Mouse (Mus musculus) heart, embryonic 13.5 days (tissue): Measurements from ENCODE around the gene Abcg8. TPM values are rescaled to one million over a fixed set of nuclear protein-coding genes. Genes with fewer than 3 reads are reported as not detected.

Experiments
- ATAC-seq: fragments of 200-750 bp; cut with Nextera tagmentation; 2 replicates; pipeline ENCODE4 v1.8.0; 2017; ENCODE audit warnings: moderate TSS enrichment; ENCODE audit not compliant: insufficient number of reproducible peaks, low FRiP score, low TSS enrichment; ENCODE audit errors: extremely low read depth
- H3K27ac ChIP-seq: fragments of 300-500 bp; sonication (generic); replicated peaks from 2 replicates; pipeline ENCODE4 v1.5.1; 2015; ENCODE audit warnings: moderate library complexity, mild to moderate bottlenecking, inconsistent platforms
- H3K27me3 ChIP-seq: fragments of 300-500 bp; sonication (generic); replicated peaks from 2 replicates; pipeline ENCODE4 v1.6.1; 2015; ENCODE audit warnings: mild to moderate bottlenecking, inconsistent platforms
- H3K36me3 ChIP-seq: fragments of 300-500 bp; sonication (generic); 2 replicates; pipeline ENCODE4 v1.6.1; 2015; ENCODE audit warnings: mild to moderate bottlenecking, inconsistent platforms
- H3K4me1 ChIP-seq: fragments of 300-500 bp; sonication (generic); 2 replicates; pipeline ENCODE4 v1.6.1; 2015; ENCODE audit warnings: inconsistent platforms
- H3K4me2 ChIP-seq: fragments of 300-500 bp; sonication (generic); 2 replicates; pipeline ENCODE4 v1.6.1; 2015; ENCODE audit warnings: inconsistent platforms, mild to moderate bottlenecking, moderate library complexity
- H3K4me3 ChIP-seq: fragments of 300-500 bp; sonication (generic); 2 replicates; pipeline ENCODE4 v1.5.1; 2015; ENCODE audit warnings: moderate library complexity, mild to moderate bottlenecking, inconsistent platforms
- H3K9ac ChIP-seq: fragments of 300-500 bp; sonication (generic); 2 replicates; pipeline ENCODE4 v1.6.1; 2015; ENCODE audit warnings: inconsistent platforms, mild to moderate bottlenecking, moderate library complexity
- H3K9me3 ChIP-seq: fragments of 300-500 bp; sonication (generic); 2 replicates; pipeline ENCODE4 v1.6.1; 2016; ENCODE audit warnings: inconsistent platforms
- WGBS: fragments of 180-500 bp; shearing (Covaris S2); methylation state at CpG from one replicate; pipeline ENCODE4 v1.1.7; 2015; ENCODE audit warnings: mixed read lengths; 5-methylcytosine and 5-hydroxymethylcytosine counted together
- polyA plus RNA-seq: library from polyadenylated mRNA; unstranded; fragments of >200 nt; fragmentation: Nextera tagmentation; extraction: Ambion mirVana; gene quantifications from 2 replicates; pipeline ENCODE4 v1.2.1, GENCODE M21; 2015

The Abcg8 gene
- polyA plus RNA-seq, 1 experiment from 2014 or later, result not detected

DNA sequence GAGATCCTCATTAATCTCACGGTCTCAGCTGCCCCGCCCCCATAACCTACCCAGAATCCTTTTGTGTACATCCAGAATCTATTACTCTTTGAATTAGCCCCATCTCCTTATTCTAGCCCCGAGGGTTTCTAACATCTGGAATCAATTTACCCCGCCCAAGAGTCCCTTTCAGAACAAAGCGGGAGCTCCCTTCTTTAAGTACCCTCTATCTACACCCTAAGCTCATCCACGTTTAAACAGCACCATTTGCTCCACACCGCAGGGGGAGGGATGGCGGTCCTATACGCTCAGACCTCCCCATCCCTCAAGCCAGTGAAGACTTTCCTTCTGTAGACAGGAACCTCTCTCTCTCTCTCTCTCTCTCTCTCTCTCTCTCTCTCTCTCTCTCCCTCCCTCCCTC lies 60.6 kb downstream of the Abcg8 start:
- Histone ChIP-seq H3K4me2 (no peak overlapping the region), H3K27me3 (no peaks in the 10 kb centered on the region), H3K9ac (no peak overlapping the region), H3K9me3 (no peaks in the 10 kb centered on the region), H3K4me3 (no peak overlapping the region), H3K36me3 (peaks cover 43% of the 10 kb centered on the region), H3K27ac (no peak overlapping the region), H3K4me1 (no peaks in the 10 kb centered on the region)
- 57% methylated on average over 9 of the region's 9 CpGs for WGBS
- no peak for ATAC-seq

DNA sequence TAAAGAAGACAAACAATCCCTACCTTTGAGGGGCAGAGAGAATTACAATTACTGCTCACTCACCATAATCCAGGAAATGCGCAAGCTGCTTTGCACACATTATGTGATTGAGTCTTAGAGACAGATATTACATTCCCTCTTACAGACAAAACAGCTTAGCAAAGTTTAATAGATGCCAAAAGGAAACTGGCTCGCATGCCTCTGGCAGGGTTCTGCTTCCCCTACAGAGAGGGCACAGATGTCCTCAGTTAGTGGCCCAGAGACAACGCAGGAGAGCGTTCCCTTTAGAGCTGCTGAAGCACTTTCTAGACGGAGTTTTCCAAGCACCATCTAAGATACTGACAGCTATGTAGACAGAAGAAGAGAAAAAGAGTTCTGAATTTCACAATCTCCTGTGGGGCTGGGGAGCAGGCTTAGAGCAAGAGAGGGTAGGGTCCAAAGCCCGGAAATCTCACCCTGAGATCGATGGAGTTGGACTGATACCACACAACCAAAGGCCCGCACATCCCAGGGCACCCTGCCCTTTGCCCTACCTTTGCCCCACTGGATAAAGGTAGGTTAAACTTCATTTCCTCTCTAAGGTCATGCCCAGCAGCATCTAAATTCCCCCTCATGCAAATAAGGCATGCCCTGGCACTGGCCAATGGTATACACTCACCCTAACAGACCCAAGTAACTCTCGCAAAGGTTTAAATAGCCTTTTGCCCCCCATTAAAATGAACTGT lies 62.1 kb downstream of the Abcg8 start:
- Histone ChIP-seq H3K27me3 (no peaks in the 10 kb centered on the region), H3K9me3 (no peaks in the 10 kb centered on the region), H3K4me1 (peaks cover 13% of the 10 kb centered on the region), H3K36me3 (peaks cover 41% of the 10 kb centered on the region), H3K27ac (no peak overlapping the region), H3K4me3 (no peak overlapping the region), H3K4me2 (no peak overlapping the region), H3K9ac (no peak overlapping the region)
- ATAC-seq, result no peak
- WGBS, result 83% methylated on average over 9 of the region's 9 CpGs

- H3K9me3 ChIP-seq, result no peaks in the 10 kb centered on the region
Measured at GRCm38 (mm10) chr17:84744256-84744655, 68.2 kb downstream of the Abcg8 start.

GRCm38 (mm10) chr17:84745001-84745400 lies 68.9 kb downstream of the Abcg8 start:
- no peak overlapping the region for H3K9ac ChIP-seq
- no peak overlapping the region for H3K27ac ChIP-seq
- no peak for ATAC-seq
- peaks cover 18% of the 10 kb centered on the region for H3K4me1 ChIP-seq
- no peaks in the 10 kb centered on the region for H3K9me3 ChIP-seq
- no peak overlapping the region for H3K4me3 ChIP-seq
- whole genome bisulfite sequencing, result 64% methylated on average over 9 of the region's 9 CpGs
- H3K4me2 ChIP-seq, result no peak overlapping the region
- peaks cover 36% of the 10 kb centered on the region for H3K36me3 ChIP-seq
- H3K27me3 ChIP-seq, result no peaks in the 10 kb centered on the region

More at GRCm38 (mm10) chr17:84744256-84744655, 68.2 kb downstream of the Abcg8 start:
- Histone ChIP-seq H3K27me3 (no peaks in the 10 kb centered on the region), H3K4me2 (no peak overlapping the region), H3K36me3 (peaks cover 35% of the 10 kb centered on the region), H3K4me3 (no peak overlapping the region), H3K4me1 (peaks cover 18% of the 10 kb centered on the region), H3K27ac (no peak overlapping the region), H3K9ac (no peak overlapping the region)
- 70% methylated on average over 4 of the region's 4 CpGs for WGBS
- ATAC-seq, result no peak

DNA sequence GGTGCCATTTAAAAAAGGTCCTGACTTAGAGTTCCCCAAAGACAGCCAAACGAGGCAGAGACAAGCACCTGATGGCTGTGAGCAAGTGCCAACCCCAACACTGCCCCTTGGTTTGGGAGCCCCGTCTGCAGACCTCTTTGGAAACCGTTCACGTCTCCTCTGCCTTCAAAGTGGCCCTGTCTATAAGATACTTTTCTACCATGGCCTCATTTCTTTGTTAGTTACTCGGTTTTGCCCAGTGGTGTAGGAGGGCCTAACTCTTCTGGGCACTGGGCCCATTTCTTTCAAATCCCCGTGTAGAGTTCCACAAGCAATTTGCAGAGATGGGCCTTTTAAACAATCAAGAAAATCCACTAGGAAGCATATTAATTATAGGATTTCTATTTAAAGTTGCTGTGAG lies 71.1 kb downstream of the Abcg8 start:
- peaks cover 24% of the 10 kb centered on the region for H3K4me1 ChIP-seq
- no peak overlapping the region for H3K9ac ChIP-seq
- no peaks in the 10 kb centered on the region for H3K27me3 ChIP-seq
- WGBS, result 74% methylated on average over 6 of the region's 6 CpGs
- H3K27ac ChIP-seq, result no peak overlapping the region
- peaks cover 50% of the 10 kb centered on the region for H3K36me3 ChIP-seq
- no peaks in the 10 kb centered on the region for H3K9me3 ChIP-seq
- ATAC-seq, result no peak
- no peak overlapping the region for H3K4me3 ChIP-seq
- H3K4me2 ChIP-seq, result no peak overlapping the region

GRCm38 (mm10) chr17:84748152-84748682 lies 72.1 kb downstream of the Abcg8 start:
- Histone ChIP-seq H3K4me1 (peaks cover 18% of the 10 kb centered on the region), H3K4me2 (no peak overlapping the region), H3K4me3 (no peak overlapping the region), H3K36me3 (peaks cover 56% of the 10 kb centered on the region), H3K9me3 (no peaks in the 10 kb centered on the region), H3K9ac (no peak overlapping the region), H3K27me3 (no peaks in the 10 kb centered on the region), H3K27ac (no peak overlapping the region)
- ATAC-seq, result no peak
- WGBS, result 85% methylated on average over 9 of the region's 9 CpGs

- 70% methylated on average over 8 of the region's 8 CpGs for WGBS
- Histone ChIP-seq H3K4me2 (no peak overlapping the region), H3K27me3 (no peaks in the 10 kb centered on the region), H3K4me1 (peaks cover 13% of the 10 kb centered on the region; the same call in 1 of the 2 replicates), H3K27ac (no peak overlapping the region), H3K4me3 (no peak overlapping the region), H3K9ac (no peak overlapping the region), H3K9me3 (no peaks in the 10 kb centered on the region), H3K36me3 (peaks cover 62% of the 10 kb centered on the region)
- ATAC-seq, result no peak
Measured at GRCm38 (mm10) chr17:84749297-84749696, 73.2 kb downstream of the Abcg8 start.

Other genes with a start within 250 kb of the Abcg8 start
- 4.6 and 5.6 TPM in 2 replicates for gene Thada, start 210.1 kb upstream of the Abcg8 start, polyA plus RNA-seq
- gene Plekhh2, start 164.4 kb upstream of the Abcg8 start, polyA plus RNA-seq, result 2.0 and 2.6 TPM in 2 replicates
- 11.9 and 12.2 TPM in 2 replicates for gene Dync2li1, start 49.8 kb upstream of the Abcg8 start, polyA plus RNA-seq
- 0.31 and 0.47 TPM in 2 replicates for gene Abcg5, start 6.7 kb downstream of the Abcg8 start, polyA plus RNA-seq
- 53.3 and 54.8 TPM in 2 replicates for gene Lrpprc, start 114.5 kb downstream of the Abcg8 start, polyA plus RNA-seq